Mouse (Mus musculus) ovary, adult 18-20 months (tissue): ENCODE measurements at regions not wholly inside any gene's neighbourhood (a gene's known extent, or its start where the extent isn't known, plus 50 kb on each side); places are given as distances from the start of the nearest gene placed in this dataset.
A peak's percentile ranks its signal among the peaks of the same experiment; 100 is the strongest.

Experiments
- DNase-seq: peaks from one replicate; pipeline ENCODE4 v3.0.0; 2022; ENCODE audit warnings: low spot score, mixed read lengths

DNA sequence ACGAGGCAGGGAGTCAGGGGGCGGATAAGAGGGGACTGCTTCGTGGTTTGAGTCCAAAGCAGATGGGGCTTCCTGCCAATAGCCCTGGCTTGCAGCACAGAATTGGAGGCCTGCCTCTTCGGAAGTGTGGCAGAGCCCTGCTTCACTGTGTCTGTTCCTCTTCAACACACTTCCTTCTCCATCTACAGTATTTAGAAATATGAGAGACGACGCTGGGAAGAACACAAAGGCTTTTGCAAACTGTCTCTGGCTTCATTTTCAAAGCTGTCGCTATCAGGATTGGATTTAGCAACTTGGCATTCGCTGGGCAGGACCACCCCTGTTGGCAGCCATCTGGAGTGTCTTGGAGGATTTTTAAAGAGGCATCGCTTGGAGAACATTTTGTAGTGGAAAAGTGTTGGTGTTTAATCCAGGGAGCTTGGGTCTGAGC is 95.3 kb upstream of the Gm6657 start:
- peak; percentile 3 for DNase-seq

DNA sequence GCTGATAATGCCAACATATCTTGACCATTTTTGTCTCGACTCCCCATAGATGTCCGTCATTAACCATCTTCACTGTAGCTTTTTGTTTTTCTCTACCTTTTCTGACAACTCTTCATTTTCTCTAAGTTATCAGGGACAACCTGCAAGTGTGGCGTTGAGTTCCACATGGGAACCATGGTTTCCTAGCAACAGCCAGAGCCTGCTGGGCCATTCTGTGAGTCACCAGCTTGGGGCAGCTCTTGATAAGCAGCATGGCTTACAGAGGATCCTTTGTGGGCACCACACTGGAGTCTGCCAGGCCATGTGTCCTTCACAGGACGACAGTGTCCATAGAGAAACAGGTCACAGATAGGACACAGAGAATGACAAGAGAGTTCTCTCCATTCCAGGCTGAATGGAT is 94.3 kb upstream of the Gm6657 start:
- DNase-seq = peak; percentile 25

- no peak for DNase-seq
These were observed 93.3 kb upstream of the Gm6657 start for GRCm38 (mm10) chr12:78100756-78101155.

DNA sequence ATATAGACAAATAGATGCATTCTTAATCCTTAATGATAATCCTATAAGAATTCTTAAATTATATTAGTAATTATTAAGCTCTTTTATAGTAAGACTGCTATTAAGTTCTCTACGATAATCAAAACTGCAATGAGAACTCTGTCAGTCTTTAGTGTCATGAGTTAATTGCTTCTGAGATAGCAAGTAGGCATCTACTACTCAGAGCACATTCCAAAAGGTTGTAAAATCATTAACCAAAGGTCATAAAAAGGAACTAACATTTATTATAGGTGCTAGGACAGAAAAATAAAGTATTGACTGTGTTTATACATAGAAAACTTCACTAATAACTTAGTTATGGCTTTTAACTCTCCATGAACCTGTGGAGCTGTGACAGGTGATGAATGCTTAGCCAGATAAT is 84.1 kb upstream of the Gm6657 start:
- no peak for DNase-seq

GRCm38 (mm10) chr12:78118131-78118530 is 75.9 kb upstream of the Gm6657 start:
- DNase-seq = no peak

DNA sequence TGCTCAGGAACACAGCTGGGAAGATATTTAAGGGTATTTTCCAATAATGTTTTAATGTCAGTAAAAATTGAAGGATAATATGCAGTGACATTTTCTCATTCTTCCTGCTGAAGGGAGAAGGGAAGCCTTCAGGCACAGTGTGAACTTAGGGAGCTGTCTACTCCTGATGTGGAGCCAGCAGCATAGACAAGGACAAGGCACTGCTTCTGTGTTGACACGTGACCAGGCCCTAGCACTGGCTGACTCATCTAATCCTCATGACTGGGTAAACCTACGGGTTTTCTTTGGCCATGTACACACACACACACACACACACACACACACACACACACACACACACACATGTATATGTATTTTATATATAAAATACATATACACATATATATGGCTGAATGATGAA is 74.8 kb upstream of the Gm6657 start:
- DNase-seq = peak; percentile 8

- peak; percentile 33 for DNase-seq
These were observed 74.2 kb upstream of the Gm6657 start for GRCm38 (mm10) chr12:78119855-78120254.

DNA sequence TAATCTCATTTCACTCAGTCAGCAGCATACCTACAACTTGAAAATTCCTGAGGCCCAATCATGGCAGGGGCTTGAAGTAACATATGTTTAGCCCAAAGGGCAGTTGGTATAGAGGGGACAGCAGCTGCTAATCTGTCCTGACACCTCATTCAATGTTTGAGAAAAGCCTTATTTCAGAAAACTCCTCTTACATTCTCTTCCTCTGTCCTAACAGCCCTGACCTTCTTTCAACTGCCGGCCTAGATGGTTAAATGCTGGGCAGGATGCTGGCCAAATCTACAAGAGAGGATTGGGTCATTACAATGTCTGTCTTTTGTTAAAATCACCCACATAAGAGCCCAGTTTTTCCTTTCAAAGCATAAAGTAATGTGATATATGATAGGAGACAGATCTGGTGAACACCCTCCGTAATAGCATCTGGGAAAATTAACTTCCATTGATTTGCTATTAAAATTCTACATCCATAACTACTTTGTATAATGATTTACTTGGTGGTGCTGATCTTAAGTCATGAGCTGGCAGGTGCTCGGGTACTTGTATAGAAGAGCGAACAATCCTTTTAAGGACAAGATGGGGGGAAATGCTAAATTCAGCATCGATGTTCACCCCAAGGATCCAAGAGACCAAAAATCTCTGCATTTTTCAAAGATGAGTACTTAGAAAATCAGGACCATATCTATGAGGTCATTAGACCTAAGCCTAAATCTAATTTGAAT is 64.8 kb upstream of the Gm6657 start:
- no peak for DNase-seq

- DNase-seq = no peak
These were observed 61.8 kb upstream of the Gm6657 start for GRCm38 (mm10) chr12:78132016-78132797.

DNA sequence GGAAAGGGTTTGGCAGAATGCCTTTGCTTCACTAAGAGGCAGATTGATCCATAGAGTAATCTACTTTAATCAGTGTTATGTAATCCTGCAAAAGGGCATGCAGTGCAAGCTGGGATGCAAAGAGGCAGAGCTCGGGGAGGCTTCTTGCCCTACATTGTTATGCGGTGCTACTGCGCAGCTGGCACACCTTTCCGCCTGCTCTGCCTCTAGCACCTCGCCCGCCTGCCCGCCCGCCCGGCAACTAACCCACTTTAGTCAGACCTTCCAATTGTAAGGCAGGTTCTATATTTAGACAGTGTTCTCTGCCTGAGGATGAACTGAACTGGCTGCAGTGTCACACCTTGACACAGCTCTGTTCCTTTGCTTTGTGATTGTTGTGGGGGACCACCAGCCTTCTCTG is 60.7 kb upstream of the Gm6657 start:
- no peak for DNase-seq

DNA sequence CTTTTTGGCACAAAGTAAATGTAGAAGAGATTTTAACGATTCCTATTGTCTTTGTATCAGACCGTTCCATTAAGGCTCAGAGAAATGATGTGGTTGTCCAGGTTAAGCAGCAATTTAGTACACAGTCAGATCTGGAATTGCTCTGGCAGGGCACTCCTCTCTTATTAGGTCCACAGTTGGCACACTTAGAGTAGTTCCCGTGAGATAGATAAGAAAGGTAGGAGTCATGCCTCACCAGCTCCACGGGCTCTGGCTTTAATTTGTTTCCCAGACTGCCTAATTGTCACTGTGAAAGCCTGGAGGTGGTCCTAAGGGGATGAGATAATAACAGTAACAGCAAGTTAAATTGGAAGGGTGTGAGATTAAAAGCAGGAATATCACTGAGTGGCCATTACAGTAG is 60.1 kb upstream of the Gm6657 start:
- DNase-seq = no peak

DNA sequence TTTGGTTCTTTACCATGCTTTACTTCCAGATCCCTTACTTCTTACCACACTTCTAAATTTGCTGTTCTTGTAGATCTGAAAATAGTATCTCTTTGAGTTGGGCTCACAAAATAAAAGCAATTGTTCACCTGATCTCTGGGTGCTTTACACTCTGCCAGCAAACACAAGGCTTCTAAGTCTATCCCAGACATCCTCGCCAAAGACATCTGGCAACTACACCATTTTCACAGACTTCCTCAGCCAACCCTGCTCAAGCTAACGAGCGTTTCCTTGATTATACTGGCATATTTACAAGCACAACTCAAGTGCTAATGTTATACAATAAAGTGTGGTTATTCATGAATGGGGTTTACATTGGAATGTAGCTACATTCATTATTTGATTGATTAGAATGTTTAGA is 56.8 kb upstream of the Gm6657 start:
- DNase-seq = no peak

GRCm38 (mm10) chr12:78138467-78138866 is 55.6 kb upstream of the Gm6657 start:
- no peak for DNase-seq
